Mouse (Mus musculus): ENCODE data around the gene Zmpste24. TPM values are rescaled to one million over a fixed set of nuclear protein-coding genes. Genes with fewer than 3 reads are reported as not detected.

Gene Zmpste24
- total RNA-seq, 4 experiments from 2014 or later, result 21.7 to 28.5 (median 24.3) TPM

DNA sequence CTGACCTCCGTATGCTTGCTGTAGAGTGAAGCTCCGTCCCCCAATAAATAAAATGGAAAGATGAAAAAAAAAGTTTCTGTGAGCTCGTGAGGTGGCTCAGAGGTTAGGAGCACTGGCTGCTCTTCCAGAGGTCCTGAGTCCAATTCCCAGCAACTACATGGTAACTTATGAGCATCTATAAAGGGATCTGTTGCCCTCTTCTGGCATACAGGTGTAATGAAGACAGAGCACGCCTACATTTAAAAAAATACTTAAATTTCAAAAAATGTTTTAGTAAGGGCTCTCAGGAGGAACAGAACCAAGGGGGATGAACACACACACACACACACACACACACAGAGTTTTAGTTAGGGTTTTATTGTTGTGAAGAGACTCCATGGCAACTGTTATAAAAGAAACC lies 66.6 kb downstream of the Zmpste24 start:
- no peak for DNase-seq (ENCODE audit: low spot score)

DNA sequence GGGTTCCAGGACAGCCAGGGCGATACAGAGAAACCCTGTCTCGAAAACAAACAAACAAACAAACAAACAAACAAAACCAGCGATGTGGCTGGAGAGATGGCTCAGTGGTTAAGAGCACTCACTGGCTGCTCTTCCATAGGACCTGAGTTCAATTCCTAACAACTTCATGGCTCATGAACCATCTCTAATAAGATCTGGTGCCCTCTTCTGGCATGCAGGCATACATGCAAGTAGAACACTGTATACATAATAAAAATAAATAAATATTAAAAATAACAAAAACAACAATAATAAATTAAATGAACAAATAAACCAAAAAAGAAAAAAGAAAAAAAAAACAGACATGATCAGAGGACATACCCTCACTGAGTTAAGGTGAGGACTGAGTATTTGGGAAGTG lies 68.4 kb downstream of the Zmpste24 start:
- no peak for DNase-seq (ENCODE audit: low spot score)

DNA sequence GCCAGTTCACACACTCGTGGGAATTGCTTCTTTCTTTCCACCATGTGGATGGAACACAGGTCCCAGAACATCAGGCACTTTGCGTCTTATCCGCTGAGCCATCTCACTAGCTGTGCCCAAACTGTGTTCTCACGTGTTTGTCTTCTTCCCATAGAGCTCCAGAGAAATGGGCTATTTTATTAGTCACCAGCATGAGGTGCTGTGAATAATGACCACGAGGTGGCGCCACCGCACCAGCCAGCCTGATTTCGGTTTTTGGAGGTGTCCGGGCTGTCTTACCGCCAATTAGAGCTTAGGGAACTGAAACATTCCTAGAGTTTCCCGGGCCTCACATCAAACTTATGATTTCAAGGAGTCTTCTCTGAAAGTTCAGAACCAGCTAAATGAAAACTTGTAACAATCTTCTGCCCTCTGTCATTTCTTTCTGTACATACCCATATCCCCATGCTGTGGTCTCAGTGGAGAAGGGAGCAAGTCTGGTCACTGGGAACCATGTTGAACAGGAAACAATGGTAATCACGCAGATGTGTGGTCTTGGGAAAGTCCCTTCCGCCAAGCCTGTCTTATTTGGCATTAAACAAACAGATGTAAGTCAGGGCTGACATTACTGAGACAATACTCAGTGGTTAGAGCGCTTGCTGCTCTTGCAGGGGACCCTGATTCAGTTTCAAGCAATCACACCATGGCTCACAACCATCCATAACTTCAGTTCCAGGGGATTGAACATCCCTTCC lies 69.2 kb downstream of the Zmpste24 start:
- DNase-seq (ENCODE audit: low spot score), result no peak

DNA sequence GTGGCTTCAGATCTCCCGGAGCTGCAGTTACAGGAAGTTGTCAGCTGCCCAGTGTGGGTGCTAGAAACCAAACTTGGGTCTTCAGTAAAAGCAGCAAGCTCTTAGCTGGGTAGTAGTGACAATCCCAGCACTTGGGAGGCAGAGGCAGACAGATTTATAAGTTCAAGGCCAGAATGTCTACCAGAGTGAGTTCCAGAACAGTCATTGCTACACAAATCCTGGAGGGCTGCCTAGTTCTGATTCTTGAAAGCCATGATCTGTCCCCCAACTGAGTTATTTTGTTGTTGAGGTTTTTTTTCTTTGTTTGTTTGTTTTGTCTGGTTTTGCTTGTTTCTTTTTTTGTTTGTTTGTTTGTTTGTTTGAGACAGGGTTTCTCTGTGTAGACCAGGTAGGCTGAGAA lies 69.9 kb downstream of the Zmpste24 start:
- no peak for DNase-seq (ENCODE audit: low spot score)

DNA sequence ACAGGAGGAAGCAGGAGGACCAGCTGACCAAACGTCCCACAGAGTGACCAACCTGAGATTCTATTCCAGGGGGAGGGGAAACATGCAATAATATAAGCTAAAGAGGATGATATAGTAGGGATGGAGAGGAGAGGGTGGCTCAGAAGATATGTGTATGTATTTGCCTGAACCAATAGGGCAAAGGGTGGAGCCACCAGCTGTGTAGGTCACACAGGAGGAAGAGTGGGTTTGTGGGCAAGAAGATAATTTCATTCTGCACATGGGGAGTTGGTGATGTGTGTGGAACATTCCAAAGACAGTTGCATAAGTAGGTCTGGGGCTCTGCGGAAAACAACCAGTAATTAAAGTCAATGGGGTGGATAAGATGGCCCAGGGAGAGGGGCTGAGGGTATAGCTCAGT lies 72.4 kb downstream of the Zmpste24 start:
- DNase-seq (ENCODE audit: low spot score), result no peak

DNA sequence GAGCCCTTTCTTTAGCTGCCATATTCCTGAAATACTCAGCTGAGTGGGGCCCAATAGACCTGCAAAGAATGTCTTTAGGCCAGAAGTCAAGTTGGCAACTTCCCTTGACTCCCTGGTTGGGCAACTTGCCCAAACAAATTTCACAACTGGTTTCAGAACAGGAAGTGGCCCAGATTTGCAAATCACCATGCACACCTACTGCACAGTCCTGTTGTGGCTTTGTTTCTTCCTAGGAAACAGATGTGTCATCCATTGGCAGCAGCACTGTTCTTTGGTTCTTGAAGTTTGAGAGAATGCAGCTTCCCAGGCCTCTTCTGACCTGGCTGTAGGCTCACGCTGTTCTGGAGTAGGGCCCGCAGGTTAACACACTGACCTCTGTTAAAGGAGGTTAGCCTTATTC lies 74.1 kb downstream of the Zmpste24 start:
- no peak for DNase-seq (ENCODE audit: low spot score)

DNA sequence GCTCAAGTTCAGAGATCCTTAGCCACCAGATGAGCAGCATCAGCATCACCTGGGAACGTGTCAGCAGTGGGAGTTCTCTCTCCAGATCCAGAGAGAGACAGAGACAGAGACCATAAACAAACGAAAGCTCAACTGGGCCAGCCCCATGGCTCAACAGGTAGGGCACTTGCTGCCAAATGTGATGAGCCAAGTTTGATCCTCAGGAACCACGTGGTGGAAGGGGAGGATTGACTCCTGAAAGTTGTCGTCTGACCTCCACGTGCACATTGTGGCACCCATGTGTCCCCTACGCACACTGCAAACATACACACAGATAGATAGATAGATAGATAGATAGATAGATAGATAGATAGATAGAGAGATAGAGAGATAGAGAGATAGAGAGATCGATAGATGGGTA lies 74.6 kb downstream of the Zmpste24 start:
- DNase-seq (ENCODE audit: low spot score), result no peak

DNA sequence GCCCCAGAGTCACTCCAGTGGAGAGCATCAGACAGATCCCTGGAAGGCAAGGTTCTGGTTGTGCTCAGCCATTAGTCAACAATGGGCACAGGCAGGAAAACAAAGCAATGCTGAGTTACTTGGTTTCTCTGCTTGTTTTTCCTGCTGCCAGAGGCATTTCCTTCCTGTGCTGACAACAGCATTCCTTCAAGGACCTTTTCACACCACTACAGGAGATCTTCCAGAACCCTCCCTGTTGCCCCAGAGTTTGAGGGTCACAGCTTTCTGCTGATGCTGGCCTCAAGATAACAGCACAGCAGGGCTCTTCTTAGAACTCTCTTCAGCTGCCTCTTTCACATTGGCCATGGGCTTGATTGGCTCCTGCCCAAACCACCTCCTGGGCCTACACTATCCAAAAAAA lies 76.1 kb downstream of the Zmpste24 start:
- no peak for DNase-seq (ENCODE audit: low spot score)

DNA sequence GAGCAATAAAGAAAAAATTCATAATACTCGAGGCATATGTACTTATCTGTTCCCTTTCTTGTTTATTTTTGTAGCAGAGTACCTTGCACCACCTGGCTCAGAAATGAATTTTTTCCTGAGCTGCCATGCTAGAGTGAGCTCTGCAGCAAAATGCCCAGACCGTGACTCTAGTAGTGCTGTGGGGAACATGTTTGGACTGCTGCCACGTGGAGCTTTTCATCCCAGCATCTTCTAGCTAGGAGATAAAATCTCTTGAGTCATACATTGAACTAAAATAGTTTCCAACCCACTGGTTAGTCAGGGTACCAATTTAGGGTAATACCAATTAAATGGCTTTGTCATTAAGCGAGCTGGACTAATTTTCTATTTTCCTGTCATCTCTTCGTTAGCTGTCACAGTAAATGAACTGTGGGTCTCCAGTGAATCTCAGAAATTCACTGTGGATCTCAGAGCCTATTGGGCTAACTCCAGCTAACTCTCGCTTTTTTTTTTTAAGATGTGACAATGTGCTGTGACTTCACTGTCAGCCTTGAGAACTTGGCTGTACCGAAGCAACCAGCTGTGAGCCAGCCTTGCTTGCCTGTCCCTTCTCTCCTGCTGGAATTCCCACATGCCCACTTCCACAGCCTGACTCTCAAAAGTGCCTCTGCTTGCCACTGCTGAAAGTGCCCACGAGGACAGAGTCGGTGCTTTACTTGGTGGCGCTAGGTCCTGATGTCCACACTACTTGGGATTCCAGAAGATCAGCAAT lies 77.8 kb downstream of the Zmpste24 start:
- no peak for DNase-seq (ENCODE audit: low spot score)

DNA sequence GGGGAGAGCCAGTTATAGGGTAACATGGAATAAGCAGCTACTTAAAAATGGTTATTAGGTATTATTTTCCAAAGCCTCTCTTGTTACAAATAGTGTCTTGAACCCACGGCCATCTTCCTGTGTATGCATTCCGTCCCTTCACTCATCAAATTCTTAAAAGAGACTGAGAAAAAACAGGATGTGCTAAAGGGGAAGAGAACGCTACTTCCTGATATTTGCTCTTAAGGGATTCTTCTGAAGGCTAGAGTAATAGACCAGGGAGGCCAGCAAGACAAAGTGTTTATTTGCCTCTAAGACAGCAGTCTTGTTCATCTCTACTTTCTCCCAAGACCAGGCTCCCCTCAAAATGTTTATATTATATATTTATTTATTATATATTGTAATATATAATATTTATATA lies 79.8 kb downstream of the Zmpste24 start:
- DNase-seq (ENCODE audit: low spot score), result no peak

DNA sequence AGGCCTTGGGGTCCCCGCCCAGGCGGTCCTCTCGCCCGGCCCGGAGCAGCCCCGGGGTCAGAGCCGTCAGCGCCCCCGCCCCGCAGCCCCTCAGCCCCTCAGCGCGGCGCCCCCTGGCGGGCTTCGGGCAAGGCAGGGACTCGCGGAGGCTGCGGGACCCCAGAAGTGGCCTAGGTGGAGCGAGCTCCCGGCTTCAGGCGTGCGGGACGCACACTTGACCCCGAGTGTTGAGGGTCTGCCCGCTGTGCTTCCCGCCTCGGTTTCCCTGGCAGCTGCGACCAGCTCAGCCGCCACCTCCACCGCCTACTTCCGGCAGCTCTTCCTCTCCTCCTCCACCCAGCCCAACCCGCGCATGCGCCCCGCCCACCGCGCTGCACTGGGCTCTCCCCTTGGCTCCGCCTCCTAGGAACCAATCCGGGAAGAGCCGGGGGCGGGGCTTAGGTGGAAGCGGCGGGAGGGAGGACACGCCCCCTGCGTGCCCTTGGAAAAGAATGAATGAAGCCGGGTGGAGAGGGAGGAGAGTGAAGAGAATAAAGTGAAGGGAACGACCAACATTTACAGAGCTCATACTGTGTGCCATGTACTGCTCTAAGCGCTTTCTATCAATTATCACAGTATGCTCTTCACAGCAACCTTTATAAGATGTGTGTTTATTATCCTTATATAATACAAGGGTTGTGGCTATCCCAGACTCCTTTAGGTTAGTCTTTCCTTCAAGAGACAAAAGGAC lies 80.9 kb downstream of the Zmpste24 start, which contains the start of gene Smap2:
Smap2 (minus strand) TSS at position 320 of the 730 bp plus-strand sequence.
- peak; percentile 96 for DNase-seq (ENCODE audit: low spot score)

DNA sequence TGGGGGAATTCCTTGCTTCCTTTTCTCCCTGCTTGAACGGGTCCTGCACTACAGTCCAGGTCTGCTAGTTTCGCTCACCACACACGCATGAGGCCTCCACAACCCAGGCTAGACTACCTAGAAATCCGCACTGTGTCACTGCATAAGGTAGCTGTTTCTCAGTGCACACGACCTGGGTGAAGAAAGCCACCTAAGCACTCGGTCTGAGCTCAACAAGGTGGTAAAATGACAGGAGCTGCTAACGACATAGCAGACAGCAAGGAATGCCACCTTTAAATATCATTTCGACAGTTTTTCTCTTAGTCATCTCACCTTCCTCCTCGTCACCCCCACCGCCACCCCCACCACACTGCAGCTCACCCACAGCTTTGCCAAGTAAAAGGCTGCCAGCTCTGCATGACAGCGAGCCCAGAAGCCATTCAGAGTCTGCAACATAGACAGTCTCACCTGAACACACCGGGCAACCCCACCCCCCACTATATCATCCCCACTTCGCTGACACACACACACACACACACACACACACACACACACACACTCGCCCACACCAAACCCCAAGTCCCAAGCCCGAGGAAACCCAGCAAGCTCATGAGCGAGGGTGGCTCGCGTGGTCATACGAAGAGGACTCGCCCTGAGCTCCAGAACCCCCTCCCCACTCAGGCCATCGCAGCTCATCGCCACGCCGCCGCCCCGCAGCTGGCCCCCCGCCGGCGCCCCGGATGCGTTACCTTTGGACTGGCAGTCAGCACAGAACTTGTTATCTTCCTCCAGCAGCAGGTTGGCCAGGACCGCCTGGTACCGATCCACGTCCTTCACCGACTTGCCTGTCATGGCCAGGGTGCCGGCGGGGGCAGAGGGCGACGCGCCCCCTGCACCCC lies 81.8 kb downstream of the Zmpste24 start:
- peak; percentile 38 for DNase-seq (ENCODE audit: low spot score)

DNA sequence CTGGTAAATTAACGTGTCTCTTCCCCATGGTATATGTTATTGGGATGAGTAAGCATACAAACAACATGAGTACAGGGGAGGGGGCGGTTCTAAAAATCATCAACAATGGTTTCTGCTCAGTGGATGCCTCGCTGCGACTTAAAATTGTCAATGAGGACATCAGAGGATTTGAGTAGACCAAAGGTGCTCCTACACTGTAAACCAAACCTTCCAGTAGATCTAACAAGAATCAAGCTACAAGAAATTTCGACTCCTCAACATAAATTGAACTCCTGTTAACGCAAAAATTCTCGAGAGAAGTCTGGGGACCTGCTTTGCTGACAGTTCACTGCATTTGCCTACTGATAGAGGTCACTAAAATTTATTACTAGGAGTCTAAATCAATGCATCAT lies 82.8 kb downstream of the Zmpste24 start:
- no peak for DNase-seq (ENCODE audit: low spot score)

DNA sequence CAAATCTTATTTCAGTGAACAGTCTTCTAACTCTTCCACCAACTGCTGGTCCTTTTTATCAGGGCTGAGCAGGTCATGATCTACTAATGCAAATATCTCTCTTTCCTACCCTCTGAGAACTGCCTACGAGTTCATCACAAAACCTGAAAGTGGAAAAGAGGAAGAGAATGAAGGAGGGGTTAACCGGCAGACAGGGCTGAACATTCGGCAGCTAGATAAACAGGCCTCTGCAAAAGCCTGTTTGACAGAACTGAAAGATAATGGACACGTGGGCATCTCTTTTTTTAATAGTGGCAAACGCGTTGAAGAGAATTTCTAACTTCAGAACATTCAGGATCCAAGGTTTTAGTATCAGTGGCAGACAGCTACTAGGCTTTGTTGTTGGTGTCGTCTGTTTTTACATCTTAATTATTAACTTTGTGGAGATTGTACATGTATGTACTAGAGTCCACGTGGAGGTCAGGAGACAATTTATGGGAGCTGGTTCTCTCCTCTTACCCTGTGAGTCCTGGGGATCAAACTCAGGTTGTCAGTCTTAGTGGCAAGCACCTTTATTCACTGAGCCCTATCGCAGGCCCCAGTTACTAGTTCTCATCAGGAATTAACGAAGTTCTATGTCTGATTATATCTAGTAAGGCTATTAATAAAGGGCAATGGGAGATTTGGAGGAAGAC lies 83.3 kb downstream of the Zmpste24 start:
- no peak for DNase-seq (ENCODE audit: low spot score)

DNA sequence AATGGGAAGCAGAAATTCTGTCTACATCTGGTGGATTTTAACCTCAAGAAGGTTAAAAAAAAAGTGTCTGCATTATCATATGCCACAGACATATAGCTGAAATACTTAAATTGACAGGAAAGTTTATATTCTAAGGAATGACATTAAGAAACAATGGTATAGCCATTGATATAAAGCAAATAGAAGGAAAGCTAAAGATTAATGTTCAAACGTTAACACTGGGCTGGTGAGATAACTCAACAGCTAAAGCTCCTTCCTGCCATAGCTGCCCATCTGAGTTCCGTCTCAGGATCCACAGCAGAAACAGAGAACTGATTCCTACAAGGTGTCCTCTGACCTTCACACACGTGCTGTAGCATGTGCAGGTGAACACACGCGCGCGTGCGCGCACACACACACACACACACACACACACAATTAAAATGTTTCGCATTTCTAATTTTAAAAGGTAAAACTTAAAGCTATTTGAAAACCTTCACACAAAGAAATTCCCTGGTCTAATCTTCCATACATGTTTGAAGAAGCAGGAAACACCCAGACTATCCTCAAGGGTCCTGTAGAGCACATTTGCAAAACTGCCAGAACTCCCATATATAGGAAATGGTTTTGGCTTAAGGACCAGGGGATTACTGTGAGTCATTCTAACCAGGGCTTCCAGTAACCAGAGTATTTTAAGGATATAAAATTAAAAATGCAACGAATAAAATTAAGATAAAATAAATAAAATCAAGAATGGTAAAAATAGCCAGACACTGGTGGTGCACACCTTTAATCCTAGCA lies 87.1 kb downstream of the Zmpste24 start:
- DNase-seq (ENCODE audit: low spot score), result no peak

Other genes with a start within 250 kb of the Zmpste24 start
- under 1 TPM in 3 of 4 experiments, not detected in 1; 0.06 to 0.14 (median 0.08) TPM for gene Rims3, start 243.4 kb downstream of the Zmpste24 start, total RNA-seq (2022)
- 1 to 10 TPM; 2.6 to 3.4 (median 2.9) TPM for gene Exo5, start 173.2 kb downstream of the Zmpste24 start, total RNA-seq (2022)
- 1 to 10 TPM in 2 of 4 experiments, under 1 TPM in 2; 0.69 to 1.7 (median 1.2) TPM for gene Zfp69, start 146.5 kb downstream of the Zmpste24 start, total RNA-seq (2022)
- gene Smap2, start 81.0 kb downstream of the Zmpste24 start, total RNA-seq (2022), result 10 to 100 TPM; 39.1 to 57.5 (median 49.1) TPM
- not detected for gene Col9a2, start 58.9 kb downstream of the Zmpste24 start, total RNA-seq (2022)
- not detected for gene Tmco2, start 11.0 kb upstream of the Zmpste24 start, total RNA-seq (2022)
- gene Rlf, start 116.8 kb upstream of the Zmpste24 start, total RNA-seq (2022), result 1 to 10 TPM; 9.0 to 9.7 (median 9.5) TPM
- not detected for gene Gm12888, start 226.7 kb upstream of the Zmpste24 start, total RNA-seq (2022)

Measured in heart, adult 8-10 months (tissue).